Mouse (Mus musculus): ENCODE data around the gene Me1.

Me1 gene

GRCm38 (mm10) chr9:86707431-86707830 is 11.7 kb upstream of the Me1 start:
- no peak for DNase-seq

GRCm38 (mm10) chr9:86701844-86702243 is 6.1 kb upstream of the Me1 start:
- DNase-seq = no peak

- no peak for DNase-seq
Observed at GRCm38 (mm10) chr9:86701264-86701663, 5.5 kb upstream of the Me1 start.

GRCm38 (mm10) chr9:86695199-86695817 is 445 bp downstream of the Me1 start:
- DNase-seq = no peak

GRCm38 (mm10) chr9:86694644-86695043 is 1.1 kb downstream of the Me1 start:
- DNase-seq = no peak

- no peak for DNase-seq
Observed at GRCm38 (mm10) chr9:86693935-86694334, 1.8 kb downstream of the Me1 start.

- DNase-seq = no peak
Observed at GRCm38 (mm10) chr9:86692676-86693075, 3.1 kb downstream of the Me1 start.

- no peak for DNase-seq
Observed at GRCm38 (mm10) chr9:86692251-86692650, 3.5 kb downstream of the Me1 start.

- no peak for DNase-seq
Observed at GRCm38 (mm10) chr9:86691101-86691500, 4.7 kb downstream of the Me1 start.

GRCm38 (mm10) chr9:86683713-86684209 is 12.0 kb downstream of the Me1 start:
- DNase-seq = no peak

GRCm38 (mm10) chr9:86682844-86683243 is 12.9 kb downstream of the Me1 start:
- no peak for DNase-seq

GRCm38 (mm10) chr9:86682278-86682677 is 13.5 kb downstream of the Me1 start:
- no peak for DNase-seq

- no peak for DNase-seq
Observed at GRCm38 (mm10) chr9:86680431-86680830, 15.3 kb downstream of the Me1 start.

GRCm38 (mm10) chr9:86679843-86680417 is 15.8 kb downstream of the Me1 start:
- DNase-seq = no peak

- DNase-seq = no peak
Observed at GRCm38 (mm10) chr9:86676246-86676645, 19.5 kb downstream of the Me1 start.

GRCm38 (mm10) chr9:86675426-86675825 is 20.3 kb downstream of the Me1 start:
- no peak for DNase-seq

- DNase-seq = no peak
Observed at GRCm38 (mm10) chr9:86672907-86673472, 22.8 kb downstream of the Me1 start.

- no peak for DNase-seq
Observed at GRCm38 (mm10) chr9:86668590-86669252, 27.0 kb downstream of the Me1 start.

GRCm38 (mm10) chr9:86667138-86667750 is 28.5 kb downstream of the Me1 start:
- no peak for DNase-seq

- peak; percentile 26 to 34 for DNase-seq
Observed at GRCm38 (mm10) chr9:86661679-86662078, 34.1 kb downstream of the Me1 start.

- DNase-seq = no peak
Observed at GRCm38 (mm10) chr9:86661266-86661665, 34.5 kb downstream of the Me1 start.

- no peak for DNase-seq
Observed at GRCm38 (mm10) chr9:86660327-86660726, 35.4 kb downstream of the Me1 start.

- no peak for DNase-seq
Observed at GRCm38 (mm10) chr9:86658347-86658746, 37.4 kb downstream of the Me1 start.
